Mouse (Mus musculus): ENCODE results near the gene Cep170. TPM values are rescaled to one million over a fixed set of nuclear protein-coding genes. Genes with fewer than 3 reads are reported as not detected.
"Not testable (repeated sequence)": the region's sequence is repeated elsewhere in the genome, so short reads cannot be mapped to it uniquely, and the experiment has no call there.

The Cep170 gene
- polyA plus RNA-seq (2012; rRNA removed): 6.4 and 11.6 TPM in 2 replicates

- TF ChIP-seq POLR2A (IDR thresholded peaks at IDR 0.05; ENCODE audit: borderline replicate concordance, extremely low read depth, low read depth, low read length) (peak; percentile 61; the same call in 1 of the 2 replicates), CTCF (IDR thresholded peaks at IDR 0.05; ENCODE audit: insufficient read depth, low read length) (no peak)
- Histone ChIP-seq H3K4me1 (ENCODE audit: control insufficient read depth, insufficient read depth, low read length) (peaks cover 7% of the 10 kb centered on the region), H3K4me3 (replicated peaks; ENCODE audit: extremely low read depth, low read depth, low read length) (peak within 1 kb of the TSS; percentile 91)
- 0% methylated on average over 28 of the region's 28 CpGs for WGBS
- peak; percentile 98 for DNase-seq
Observed at GRCm38 (mm10) chr1:176814036-176814420, at the start of gene Cep170. TSS of gene Cep170 (minus strand) at chr1:176814067.

- DNase-seq: peak; percentile 34
- 59% methylated on average over 9 of the region's 9 CpGs for WGBS
- Histone ChIP-seq H3K4me3 (replicated peaks; ENCODE audit: extremely low read depth, low read depth, low read length) (no peak overlapping the region), H3K4me1 (ENCODE audit: control insufficient read depth, insufficient read depth, low read length) (no peaks in the 10 kb centered on the region)
- TF ChIP-seq POLR2A (IDR thresholded peaks at IDR 0.05; ENCODE audit: borderline replicate concordance, extremely low read depth, low read depth, low read length) (no peak), CTCF (IDR thresholded peaks at IDR 0.05; ENCODE audit: insufficient read depth, low read length) (no peak)
Observed at GRCm38 (mm10) chr1:176861981-176862644, 48.2 kb upstream of the Cep170 start.

DNA sequence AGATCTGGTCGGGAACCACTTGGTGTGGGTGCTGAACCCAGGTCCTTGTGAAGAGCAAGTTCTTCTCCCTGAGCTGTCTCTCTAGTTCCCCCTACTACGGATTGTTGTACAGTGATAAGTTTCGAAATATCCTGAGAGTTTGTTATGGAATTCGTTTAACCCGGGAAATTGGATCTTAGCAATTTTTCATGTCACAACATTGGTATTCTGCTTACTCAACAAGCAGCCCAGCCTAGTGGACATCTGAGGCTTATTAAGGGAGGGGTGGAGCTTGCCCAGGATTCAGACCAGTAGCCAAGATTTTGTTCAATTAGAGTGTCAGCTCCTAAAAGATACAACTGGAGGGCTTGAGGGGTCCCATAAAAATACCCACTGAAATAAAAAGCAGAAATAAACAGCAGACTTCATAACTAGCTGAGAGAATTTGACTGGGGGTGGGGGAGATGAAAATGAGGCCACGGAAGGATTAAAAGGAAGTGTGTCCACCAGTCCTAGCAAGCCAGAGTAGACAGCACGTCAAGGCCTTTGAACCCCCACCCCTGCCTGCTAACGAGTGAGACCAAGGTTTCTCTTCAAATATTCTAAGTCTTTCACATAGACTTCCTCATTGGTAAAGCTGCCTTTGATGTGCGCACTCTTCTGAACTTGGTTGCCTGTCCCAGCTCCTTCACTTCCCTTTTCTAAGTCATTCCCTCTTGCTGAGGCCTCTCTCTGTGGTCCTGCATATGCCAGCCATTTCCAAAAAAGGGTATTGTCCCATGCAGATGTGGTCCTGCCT is 39.1 kb upstream of the Cep170 start:
- Histone ChIP-seq H3K4me1 (ENCODE audit: control insufficient read depth, insufficient read depth, low read length) (peaks cover 5% of the 10 kb centered on the region), H3K4me3 (replicated peaks; ENCODE audit: extremely low read depth, low read depth, low read length) (no peak overlapping the region)
- DNase-seq: no peak
- WGBS: 73% methylated on average over 9 of the region's 9 CpGs
- TF ChIP-seq POLR2A (IDR thresholded peaks at IDR 0.05; ENCODE audit: borderline replicate concordance, extremely low read depth, low read depth, low read length) (no peak), CTCF (IDR thresholded peaks at IDR 0.05; ENCODE audit: insufficient read depth, low read length) (no peak)

DNA sequence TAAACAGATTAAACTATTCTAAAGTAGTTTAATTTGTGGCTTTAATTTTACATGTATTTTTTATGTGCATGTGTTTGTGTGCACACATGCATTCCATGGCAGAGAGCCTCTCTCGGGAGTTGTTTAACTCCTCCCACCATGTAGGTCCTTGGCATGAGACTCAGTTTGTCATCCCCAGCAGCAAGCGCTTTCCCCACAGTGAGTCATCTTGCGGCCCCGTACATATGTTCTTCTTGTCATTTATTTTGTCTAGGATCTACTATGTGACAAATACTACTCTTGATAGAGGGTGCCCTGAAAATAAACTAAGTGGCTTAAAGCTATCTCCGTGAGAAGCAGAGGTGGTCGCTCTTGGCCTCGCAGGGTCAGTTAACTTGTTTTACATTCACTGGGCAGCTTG is 37.5 kb upstream of the Cep170 start:
- Histone ChIP-seq H3K4me1 (ENCODE audit: control insufficient read depth, insufficient read depth, low read length) (peaks cover 5% of the 10 kb centered on the region), H3K4me3 (replicated peaks; ENCODE audit: extremely low read depth, low read depth, low read length) (no peak overlapping the region)
- 85% methylated on average over 7 of the region's 7 CpGs for WGBS
- TF ChIP-seq POLR2A (IDR thresholded peaks at IDR 0.05; ENCODE audit: borderline replicate concordance, extremely low read depth, low read depth, low read length): no peak
- TF ChIP-seq CTCF (IDR thresholded peaks at IDR 0.05; ENCODE audit: insufficient read depth, low read length): no peak
- DNase-seq: no peak

DNA sequence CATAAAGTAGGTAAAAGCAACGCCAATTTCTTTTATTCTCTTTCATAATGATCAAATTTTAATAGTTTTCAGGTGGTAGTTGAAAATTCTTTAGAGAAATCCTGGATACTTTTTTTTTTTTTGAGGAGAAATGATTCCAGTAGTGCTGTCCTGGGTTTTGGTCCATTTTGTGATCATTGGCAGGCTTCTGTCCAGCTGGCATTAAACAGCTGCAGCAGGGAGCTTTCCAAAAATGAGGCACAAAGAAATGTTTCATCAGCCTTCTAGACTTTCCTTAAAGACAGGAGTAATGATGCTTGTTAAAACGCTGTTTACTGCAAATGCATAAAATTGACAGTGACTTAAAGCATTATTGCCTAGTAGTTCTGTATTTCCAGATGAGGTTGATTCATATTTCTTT is 35.5 kb upstream of the Cep170 start:
- no peak for DNase-seq
- H3K4me3 ChIP-seq (replicated peaks; ENCODE audit: extremely low read depth, low read depth, low read length): no peak overlapping the region
- TF ChIP-seq POLR2A (IDR thresholded peaks at IDR 0.05; ENCODE audit: borderline replicate concordance, extremely low read depth, low read depth, low read length): no peak
- no peak for TF ChIP-seq CTCF (IDR thresholded peaks at IDR 0.05; ENCODE audit: insufficient read depth, low read length)
- H3K4me1 ChIP-seq (ENCODE audit: control insufficient read depth, insufficient read depth, low read length): peaks cover 5% of the 10 kb centered on the region
- 77% methylated on average over 2 of the region's 2 CpGs for WGBS

DNA sequence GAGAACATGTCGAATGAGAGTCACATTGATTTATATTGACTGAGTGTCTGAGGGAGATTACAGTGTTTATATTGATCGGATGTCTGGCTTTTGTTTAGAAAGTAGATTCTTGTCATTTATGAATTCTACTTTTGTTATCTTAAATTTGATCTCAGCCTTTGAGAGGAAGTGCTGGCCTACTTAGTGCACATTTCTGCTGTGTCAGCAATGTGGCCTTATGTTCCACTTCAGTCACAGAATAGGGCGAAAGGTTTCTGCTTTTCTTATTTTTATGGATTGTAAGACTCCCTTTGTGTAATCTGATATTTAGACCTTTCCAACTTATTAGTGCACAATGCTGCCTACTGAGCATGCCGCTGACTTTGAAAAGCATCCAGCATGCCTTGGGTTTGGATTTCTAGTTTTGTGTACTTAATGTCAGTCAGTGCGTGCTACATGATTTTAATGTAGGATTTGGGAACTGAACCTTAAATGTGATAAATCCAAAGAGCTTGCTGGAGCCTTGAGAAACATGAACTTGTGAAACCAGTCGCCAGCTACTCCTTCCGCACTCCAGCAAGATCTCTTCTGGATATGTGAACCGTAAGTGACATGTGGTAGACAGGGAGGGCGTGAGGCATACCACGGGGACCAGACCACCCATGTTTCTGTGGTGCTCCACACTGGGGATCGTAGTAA is 34.9 kb upstream of the Cep170 start:
- no peak for DNase-seq
- TF ChIP-seq CTCF (IDR thresholded peaks at IDR 0.05; ENCODE audit: insufficient read depth, low read length): no peak
- no peak for TF ChIP-seq POLR2A (IDR thresholded peaks at IDR 0.05; ENCODE audit: borderline replicate concordance, extremely low read depth, low read depth, low read length)
- Histone ChIP-seq H3K4me1 (ENCODE audit: control insufficient read depth, insufficient read depth, low read length) (peaks cover 5% of the 10 kb centered on the region), H3K4me3 (replicated peaks; ENCODE audit: extremely low read depth, low read depth, low read length) (no peak overlapping the region)
- 67% methylated on average over 11 of the region's 11 CpGs for WGBS

DNA sequence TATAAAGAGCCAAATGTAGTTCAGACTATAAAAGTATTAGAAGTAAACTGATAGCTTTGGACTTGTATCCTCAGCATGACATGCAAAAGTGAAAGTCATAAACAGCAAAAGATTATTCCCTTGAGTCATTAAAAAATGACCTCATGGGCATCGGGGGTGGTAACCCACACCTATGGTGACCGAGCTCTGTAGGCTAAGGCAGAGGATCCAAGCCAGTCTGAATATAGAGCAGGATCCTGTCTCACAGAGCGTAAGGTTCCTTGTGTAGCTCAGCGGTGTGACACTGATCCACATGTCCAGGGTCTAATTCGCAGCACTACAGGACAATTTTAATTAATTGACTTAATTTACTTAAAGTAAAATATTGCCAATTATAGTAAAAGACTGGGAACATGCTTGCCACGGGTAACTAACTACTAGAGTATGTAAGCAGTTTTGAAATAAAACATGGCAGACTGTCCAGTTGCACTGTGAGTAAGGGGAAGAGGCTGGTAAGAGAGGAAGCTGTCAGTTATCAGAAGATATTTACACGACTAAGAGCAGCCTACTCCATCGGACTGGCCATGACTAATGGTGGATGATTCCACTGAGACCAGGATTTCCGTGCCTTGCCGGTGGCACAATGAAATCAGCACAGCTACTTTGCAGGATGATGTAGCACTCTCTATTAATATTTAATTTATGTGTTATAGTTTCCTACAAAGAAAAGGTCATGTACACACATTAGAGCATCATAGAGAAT is 33.4 kb upstream of the Cep170 start:
- no peak for DNase-seq
- WGBS: 75% methylated on average over 10 of the region's 10 CpGs
- H3K4me3 ChIP-seq (replicated peaks; ENCODE audit: extremely low read depth, low read depth, low read length): no peak overlapping the region
- TF ChIP-seq CTCF (IDR thresholded peaks at IDR 0.05; ENCODE audit: insufficient read depth, low read length): no peak
- peaks cover 5% of the 10 kb centered on the region for H3K4me1 ChIP-seq (ENCODE audit: control insufficient read depth, insufficient read depth, low read length)

- 83% methylated on average over 17 of the region's 17 CpGs for WGBS
- TF ChIP-seq POLR2A (IDR thresholded peaks at IDR 0.05; ENCODE audit: borderline replicate concordance, extremely low read depth, low read depth, low read length): no peak
- no peak for TF ChIP-seq CTCF (IDR thresholded peaks at IDR 0.05; ENCODE audit: insufficient read depth, low read length)
- peaks cover 5% of the 10 kb centered on the region for H3K4me1 ChIP-seq (ENCODE audit: control insufficient read depth, insufficient read depth, low read length)
- no peak for DNase-seq
- H3K4me3 ChIP-seq (replicated peaks; ENCODE audit: extremely low read depth, low read depth, low read length): no peak overlapping the region
Observed at GRCm38 (mm10) chr1:176845082-176845977, 31.5 kb upstream of the Cep170 start.

- WGBS: 68% methylated on average over 7 of the region's 7 CpGs
- not testable (repeated sequence) for H3K4me1 ChIP-seq (ENCODE audit: control insufficient read depth, insufficient read depth, low read length); DNase-seq; H3K4me3 ChIP-seq (replicated peaks; ENCODE audit: extremely low read depth, low read depth, low read length)
Observed at GRCm38 (mm10) chr1:176836562-176836961, 22.7 kb upstream of the Cep170 start.
